Mouse (Mus musculus): ENCODE measurements around the gene Hao1.

Hao1 gene

GRCm38 (mm10) chr2:134465132-134465531, 89.0 kb downstream of the Hao1 start:
- DNase-seq (ENCODE audit: low spot score in 2 of 2): no peak

DNA sequence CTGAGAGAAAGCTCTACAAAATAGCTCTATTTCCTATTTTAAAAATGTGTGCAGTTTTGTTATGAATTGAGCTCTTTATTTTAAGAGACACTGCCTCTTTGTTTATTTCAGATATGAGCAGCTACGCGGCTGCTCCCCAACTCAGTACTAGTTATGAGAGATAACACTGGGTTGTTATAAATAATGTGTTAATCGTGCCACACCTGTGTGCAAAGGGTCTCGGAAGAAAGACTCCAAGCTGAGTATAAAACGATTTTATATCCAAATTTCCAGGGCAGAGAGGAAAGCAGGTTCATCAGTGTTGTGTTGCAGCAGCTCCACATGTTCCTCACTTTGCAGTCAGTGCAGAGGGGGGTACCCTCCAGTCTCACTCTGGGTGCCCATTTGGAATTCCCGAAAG, 91.8 kb downstream of the Hao1 start:
- DNase-seq (ENCODE audit: low spot score in 2 of 2): no peak

DNA sequence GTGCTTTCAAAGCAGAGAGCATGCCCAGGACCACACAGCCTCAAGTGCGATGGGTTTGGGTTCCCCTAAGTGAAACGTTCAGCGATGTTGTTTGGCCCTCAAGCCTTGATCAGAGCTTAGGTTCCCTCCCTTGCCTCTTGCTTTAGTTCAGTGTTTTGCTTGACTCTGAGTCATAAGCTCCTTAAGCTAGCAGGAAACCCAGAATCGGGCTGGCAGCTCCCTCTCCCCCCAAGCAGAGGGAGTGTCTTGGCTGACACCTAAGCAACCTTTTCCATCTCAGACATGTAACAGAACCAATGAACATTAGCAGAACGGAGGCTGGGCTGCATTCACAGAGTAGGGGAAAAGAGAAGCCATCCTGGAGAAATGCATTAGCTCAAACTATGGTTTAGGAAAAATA, 93.3 kb downstream of the Hao1 start:
- no peak for DNase-seq (ENCODE audit: low spot score in 2 of 2)

DNA sequence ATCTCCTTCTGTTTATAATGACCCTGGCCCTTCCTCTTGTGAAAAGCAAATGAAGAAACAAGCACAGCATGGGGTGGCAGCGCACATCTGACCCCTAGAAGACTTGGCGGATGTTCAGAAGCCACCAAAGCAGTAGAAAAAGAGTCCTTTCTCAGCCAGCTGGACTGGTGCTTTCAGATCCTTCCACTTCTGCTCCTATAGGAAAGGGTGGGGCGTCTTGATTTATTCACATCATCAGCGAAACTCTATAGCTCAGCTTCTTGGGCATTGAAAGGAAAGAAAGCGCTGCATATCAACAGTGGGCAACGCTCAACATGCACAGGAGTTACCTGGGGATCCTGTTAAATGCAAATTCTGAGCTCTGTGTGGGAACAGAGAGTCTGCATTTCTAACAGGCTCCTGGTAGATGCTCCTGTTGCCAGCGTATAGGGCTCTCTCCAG, 98.1 kb downstream of the Hao1 start:
- no peak for DNase-seq (ENCODE audit: low spot score in 2 of 2)

GRCm38 (mm10) chr2:134452748-134453147, 101.4 kb downstream of the Hao1 start:
- DNase-seq (ENCODE audit: low spot score in 2 of 2): no peak

DNA sequence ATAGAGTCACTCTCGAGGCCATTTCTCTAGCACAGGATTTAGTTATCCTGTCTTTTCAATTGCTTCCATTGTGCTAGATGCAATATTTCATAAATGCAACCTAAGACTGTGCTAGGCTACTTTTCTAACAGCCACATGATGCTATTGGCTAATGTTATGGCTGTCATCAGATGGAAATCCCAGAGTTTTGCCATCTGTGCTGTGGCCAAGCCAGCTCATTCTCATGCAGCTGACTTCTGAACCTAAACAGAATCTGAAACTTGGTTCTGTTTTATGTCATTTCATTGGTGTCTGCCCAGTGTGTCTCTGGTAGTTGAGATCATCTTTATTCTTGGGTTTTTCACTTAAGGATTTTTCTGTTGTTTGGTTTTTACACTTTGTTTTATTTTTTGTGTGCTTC, 103.2 kb downstream of the Hao1 start:
- no peak for DNase-seq (ENCODE audit: low spot score in 2 of 2)

All from spleen, postnatal 36 days (tissue).